Mouse (Mus musculus) intestine, postnatal 0 days (tissue): ENCODE data around the gene Sorbs2. TPM values are rescaled to one million over a fixed set of nuclear protein-coding genes. Genes with fewer than 3 reads are reported as not detected.
A peak's percentile ranks its signal among the peaks of the same experiment; 100 is the strongest.

Experiments used
- ATAC-seq: fragments of 200-750 bp; cut with Nextera tagmentation; 2 replicates; pipeline ENCODE4 v1.8.0; 2017; ENCODE audit warnings: mild to moderate bottlenecking, moderate TSS enrichment, moderate library complexity
- H3K27ac ChIP-seq: fragments of 300-500 bp; sonication (generic); 2 replicates; pipeline ENCODE4 v1.5.1; 2014; ENCODE audit warnings: mild to moderate bottlenecking, low read depth, low read length, moderate library complexity
- H3K27me3 ChIP-seq: fragments of 300-500 bp; sonication (generic); replicated peaks from 2 replicates; pipeline ENCODE4 v1.6.1; 2014; ENCODE audit warnings: low read length, mixed read lengths; ENCODE audit not compliant: control insufficient read depth, insufficient read depth
- H3K36me3 ChIP-seq: fragments of 300-500 bp; sonication (generic); 2 replicates; pipeline ENCODE4 v1.6.1; 2014; ENCODE audit warnings: mild to moderate bottlenecking, moderate library complexity; ENCODE audit not compliant: control insufficient read depth, insufficient read depth
- H3K4me1 ChIP-seq: fragments of 300-500 bp; sonication (generic); replicated peaks from 2 replicates; pipeline ENCODE4 v1.6.1; 2014; ENCODE audit warnings: antibody characterized with exemption, low read length, mixed read lengths; ENCODE audit not compliant: control insufficient read depth, insufficient read depth
- H3K4me2 ChIP-seq: fragments of 300-500 bp; sonication (generic); replicated peaks from 2 replicates; pipeline ENCODE4 v1.6.1; 2014; ENCODE audit warnings: low read depth, mild to moderate bottlenecking, moderate library complexity
- H3K4me3 ChIP-seq: fragments of 300-500 bp; sonication (generic); 2 replicates; pipeline ENCODE4 v1.5.1; 2014; ENCODE audit warnings: low read depth, low read length
- H3K9ac ChIP-seq: fragments of 300-500 bp; sonication (generic); 2 replicates; pipeline ENCODE4 v1.6.1; 2014; ENCODE audit warnings: mild to moderate bottlenecking, low read depth, low read length
- H3K9me3 ChIP-seq: fragments of 300-500 bp; sonication (generic); 2 replicates; pipeline ENCODE4 v1.6.1; 2016; ENCODE audit warnings: mixed run types; ENCODE audit not compliant: control insufficient read depth
- CTCF ChIP-seq: sonication (generic); IDR thresholded peaks from 2 replicates; pipeline ENCODE4 v1.5.1; 2016; ENCODE audit warnings: low read depth, mild to moderate bottlenecking, control low read depth, antibody characterized with exemption, moderate library complexity
- WGBS: fragments of 180-500 bp; shearing (Covaris S2); extraction: QIAGEN DNeasy Blood & Tissue Kit; methylation state at CpG from one replicate; pipeline ENCODE4 v1.1.7; 2014; 5-methylcytosine and 5-hydroxymethylcytosine counted together
- polyA plus RNA-seq: library from polyadenylated mRNA; unstranded; fragments of >200 nt; fragmentation: Nextera tagmentation; extraction: Ambion mirVana; gene quantifications from 2 replicates; pipeline ENCODE4 v1.2.1, GENCODE M21; 2015

Sorbs2 gene
- polyA plus RNA-seq, 1 experiment from 2014 or later, result 16.0 TPM

- no peak overlapping the region for H3K9ac ChIP-seq
- no peaks in the 10 kb centered on the region for H3K4me1 ChIP-seq
- no peaks in the 10 kb centered on the region for H3K27me3 ChIP-seq
- ATAC-seq, result no peak
- WGBS, result 92% methylated on average over 6 of the region's 6 CpGs
- no peak overlapping the region for H3K4me3 ChIP-seq
- no peaks in the 10 kb centered on the region for H3K36me3 ChIP-seq
- TF ChIP-seq CTCF, result no peak
- no peak overlapping the region for H3K27ac ChIP-seq
- no peak overlapping the region for H3K4me2 ChIP-seq
- no peaks in the 10 kb centered on the region for H3K9me3 ChIP-seq
Observed at GRCm38 (mm10) chr8:45608413-45608812, 100.8 kb downstream of the Sorbs2 start.

DNA sequence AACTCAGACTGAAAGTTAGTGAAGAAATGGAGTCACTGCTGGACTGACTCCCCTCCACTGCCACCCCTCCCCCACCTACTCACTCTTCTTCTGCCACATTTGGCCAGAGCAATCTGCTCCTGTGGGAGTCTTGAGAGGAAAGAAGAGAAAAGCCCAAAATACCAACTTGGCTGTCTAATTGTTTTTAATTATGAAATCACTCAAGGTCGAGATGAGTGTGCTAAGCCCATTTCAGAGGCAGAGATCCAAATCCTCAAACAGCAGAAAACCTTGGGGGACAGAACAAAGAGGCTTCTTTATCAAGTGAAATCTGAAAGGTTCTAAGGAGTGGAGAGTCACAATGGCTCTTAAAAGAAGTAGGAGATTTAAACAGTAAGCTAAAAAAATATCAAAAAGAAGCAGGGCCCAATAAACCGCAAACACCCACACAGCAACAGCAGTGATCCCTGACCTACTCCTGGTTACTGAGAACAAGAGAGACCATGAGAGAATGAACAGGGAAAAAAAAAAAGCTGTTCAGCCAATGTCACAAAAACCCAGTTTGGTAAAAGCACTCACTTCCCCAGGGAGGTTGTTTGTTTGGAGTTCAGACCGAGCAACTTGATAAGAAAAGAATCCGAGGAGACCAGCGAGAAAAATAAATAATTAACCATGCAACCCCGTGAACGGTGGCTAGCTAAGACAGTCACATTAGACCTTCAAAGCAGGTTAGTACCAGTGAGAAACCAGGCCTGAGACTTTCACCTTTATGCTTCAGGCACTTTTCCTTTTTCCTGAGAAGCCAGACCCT is 103.0 kb downstream of the Sorbs2 start:
- no peak for TF ChIP-seq CTCF
- Histone ChIP-seq H3K9ac (no peak overlapping the region), H3K27me3 (no peaks in the 10 kb centered on the region), H3K4me1 (no peaks in the 10 kb centered on the region), H3K27ac (no peak overlapping the region), H3K4me3 (no peak overlapping the region), H3K36me3 (no peaks in the 10 kb centered on the region), H3K9me3 (no peaks in the 10 kb centered on the region), H3K4me2 (no peak overlapping the region)
- WGBS, result 16% methylated on average over 7 of the region's 7 CpGs
- peak; percentile 68 for ATAC-seq

DNA sequence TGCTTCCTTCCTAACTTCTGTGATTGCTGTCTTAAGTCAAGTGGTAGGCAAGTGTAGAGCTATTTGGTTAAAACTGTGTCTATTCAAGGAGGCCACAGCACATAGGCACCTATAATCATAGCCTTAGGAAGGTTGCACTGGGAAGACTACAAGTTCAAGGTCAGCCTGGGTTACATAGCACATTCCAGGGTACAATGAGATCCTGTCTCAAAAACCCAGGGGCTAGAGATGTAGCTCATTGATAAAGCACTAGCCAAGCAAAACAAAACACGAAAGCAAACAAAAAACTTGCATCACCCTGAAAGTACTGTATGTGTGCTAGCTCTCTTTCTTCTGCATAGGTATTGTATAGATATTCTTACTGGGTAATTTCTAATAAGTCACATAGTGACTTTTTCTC is 103.7 kb downstream of the Sorbs2 start:
- no peak for TF ChIP-seq CTCF
- Histone ChIP-seq H3K9ac (no peak overlapping the region), H3K4me1 (no peaks in the 10 kb centered on the region), H3K4me2 (no peak overlapping the region), H3K9me3 (no peaks in the 10 kb centered on the region), H3K4me3 (no peak overlapping the region), H3K36me3 (no peaks in the 10 kb centered on the region), H3K27ac (no peak overlapping the region), H3K27me3 (no peaks in the 10 kb centered on the region)
- no peak for ATAC-seq
- 82% methylated on average over 1 of the region's 1 CpGs for WGBS

DNA sequence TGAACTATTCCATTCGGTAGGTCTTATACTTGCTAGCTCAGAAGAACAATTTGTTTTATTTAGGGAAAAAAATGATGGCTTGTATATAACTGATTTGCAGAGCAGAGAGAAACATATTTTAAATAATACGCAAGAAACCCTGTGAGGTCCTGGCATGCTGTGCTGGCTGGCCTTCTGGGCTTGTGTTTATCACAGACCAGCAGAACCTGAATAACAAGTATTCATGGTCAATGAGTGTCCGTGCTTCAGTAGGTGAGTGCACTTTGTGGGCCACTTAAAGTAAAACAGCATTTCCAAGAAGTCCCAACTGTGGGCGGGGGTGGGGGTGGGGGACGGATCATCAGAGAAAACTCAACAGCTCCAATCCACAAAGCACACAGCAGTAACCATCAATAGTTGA is 107.0 kb downstream of the Sorbs2 start:
- no peaks in the 10 kb centered on the region for H3K4me1 ChIP-seq
- H3K9ac ChIP-seq, result no peak overlapping the region
- no peak for TF ChIP-seq CTCF
- H3K27me3 ChIP-seq, result no peaks in the 10 kb centered on the region
- 29% methylated on average over 5 of the region's 5 CpGs for WGBS
- no peak for ATAC-seq
- H3K4me3 ChIP-seq, result no peak overlapping the region
- H3K9me3 ChIP-seq, result no peaks in the 10 kb centered on the region
- H3K36me3 ChIP-seq, result no peaks in the 10 kb centered on the region
- H3K27ac ChIP-seq, result no peak overlapping the region
- H3K4me2 ChIP-seq, result peak overlapping the region; percentile 43; the same call in 1 of the 2 replicates

DNA sequence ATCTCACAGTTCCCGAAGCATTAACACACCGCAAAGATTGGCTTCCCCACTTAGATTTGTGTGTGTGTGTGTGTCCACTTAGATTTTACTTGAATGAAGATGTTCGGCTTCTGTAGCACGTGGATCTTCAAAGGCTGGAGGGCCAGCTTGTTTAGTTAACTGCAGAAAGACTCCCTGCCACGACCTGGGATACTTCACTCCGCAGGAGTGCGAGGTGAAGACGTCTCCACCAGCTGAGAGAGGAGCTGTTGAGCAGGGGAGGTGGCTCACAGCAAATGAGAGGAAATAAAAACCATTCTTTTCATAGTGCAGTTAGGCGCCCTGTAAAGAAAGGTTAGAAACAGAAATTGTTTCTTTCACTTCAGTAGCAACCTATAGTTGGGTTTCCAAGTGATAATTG is 107.5 kb downstream of the Sorbs2 start:
- 0 out of 2 replicates have a peak, but pooled peaks have one; percentile 20 for TF ChIP-seq CTCF
- Histone ChIP-seq H3K9ac (no peak overlapping the region), H3K4me1 (no peaks in the 10 kb centered on the region), H3K36me3 (no peaks in the 10 kb centered on the region), H3K4me3 (peak overlapping the region; percentile 12; the same call in 1 of the 2 replicates), H3K27me3 (no peaks in the 10 kb centered on the region), H3K9me3 (no peaks in the 10 kb centered on the region), H3K4me2 (peak overlapping the region; percentile 43), H3K27ac (no peak overlapping the region)
- WGBS, result 13% methylated on average over 9 of the region's 9 CpGs
- no peak for ATAC-seq

GRCm38 (mm10) chr8:45615551-45615950 is 108.0 kb downstream of the Sorbs2 start:
- Histone ChIP-seq H3K27me3 (no peaks in the 10 kb centered on the region), H3K27ac (no peak overlapping the region), H3K9ac (no peak overlapping the region), H3K4me2 (no peak overlapping the region), H3K36me3 (no peaks in the 10 kb centered on the region), H3K9me3 (no peaks in the 10 kb centered on the region), H3K4me3 (no peak overlapping the region), H3K4me1 (no peaks in the 10 kb centered on the region)
- WGBS, result 62% methylated on average over 7 of the region's 7 CpGs
- no peak for TF ChIP-seq CTCF
- no peak for ATAC-seq
